Mouse (Mus musculus) cerebellum, adult 9-11 months (tissue): Measurements from ENCODE around the gene Nabp2.

Experiments used
- DNase-seq: peaks from one replicate; pipeline ENCODE4 v3.0.0; 2022

Nabp2 gene

GRCm38 (mm10) chr10:128411211-128412054 lies at the start of gene Nabp2, which contains the start of gene Rnf41:
TSS of gene Nabp2 (minus strand) at chr10:128411492.
TSS of gene Rnf41 (plus strand) at chr10:128411657.
- DNase-seq: peak; percentile 96

- peak; percentile 38 for DNase-seq
These were observed 49.0 kb upstream of the Nabp2 start for GRCm38 (mm10) chr10:128460270-128460630.

- peak; percentile 75 for DNase-seq
These were observed 48.3 kb upstream of the Nabp2 start for GRCm38 (mm10) chr10:128459409-128460269.

GRCm38 (mm10) chr10:128458719-128459408 lies 47.6 kb upstream of the Nabp2 start, which contains the start of gene Smarcc2:
TSS of gene Smarcc2 (plus strand) at chr10:128459248.
- peak; percentile 89 for DNase-seq

DNA sequence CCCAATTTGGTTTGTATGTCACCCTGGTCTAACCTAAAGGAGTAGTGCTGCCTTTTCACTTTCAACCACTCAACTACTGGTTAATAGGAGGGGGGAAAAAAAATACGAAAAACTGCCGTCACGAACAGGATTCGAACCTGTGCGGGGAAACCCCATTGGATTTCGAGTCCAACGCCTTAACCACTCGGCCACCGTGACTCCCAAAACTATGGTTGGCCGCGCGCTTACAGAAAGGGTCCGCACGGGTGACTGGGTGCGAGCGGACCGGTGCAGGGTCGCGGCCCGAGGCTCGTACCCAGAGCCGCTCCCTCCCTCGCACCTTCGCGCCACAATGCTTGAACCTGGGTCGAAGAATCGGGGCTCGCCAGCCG lies 47.0 kb upstream of the Nabp2 start:
- DNase-seq: no peak

DNA sequence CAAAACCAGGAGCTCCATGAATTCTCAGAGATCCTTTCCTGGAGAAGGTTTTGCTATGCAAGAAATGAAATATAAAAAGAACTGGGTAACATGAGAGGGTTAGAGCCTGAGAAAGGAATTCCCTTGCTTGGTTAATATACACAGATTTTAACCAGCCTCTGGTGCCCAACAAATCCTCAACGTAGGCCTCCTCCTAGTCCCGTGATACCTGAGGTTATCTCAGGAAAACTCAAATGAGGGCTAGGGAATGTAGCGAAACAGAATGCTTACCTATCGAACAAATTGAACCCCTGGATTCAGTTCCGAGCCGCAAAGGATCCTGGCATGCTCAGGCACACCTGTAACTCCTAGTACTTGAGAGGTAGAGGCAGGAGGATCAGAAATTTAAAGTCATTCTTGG lies 46.4 kb upstream of the Nabp2 start:
- DNase-seq: peak; percentile 39

GRCm38 (mm10) chr10:128455280-128455679 lies 44.0 kb upstream of the Nabp2 start:
- DNase-seq: peak; percentile 75

DNA sequence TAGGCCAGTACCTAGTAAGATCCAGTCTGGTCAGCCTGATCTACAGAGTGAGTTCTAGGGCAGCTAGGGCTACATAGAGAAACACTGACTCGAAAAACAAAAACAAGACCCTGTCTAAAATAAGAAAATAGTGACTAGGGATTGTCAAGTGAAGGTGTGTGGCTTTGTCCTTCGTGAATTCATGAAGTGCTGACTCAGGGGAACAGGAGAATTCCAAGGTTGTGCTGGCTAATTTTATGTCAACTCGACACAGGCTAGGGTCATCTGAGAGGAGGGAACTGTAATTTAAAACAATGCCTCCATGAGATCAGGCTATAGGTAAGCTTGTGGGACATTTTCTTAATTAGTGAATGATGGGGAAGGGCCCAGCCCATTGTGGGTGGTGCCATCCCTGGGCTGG lies 43.2 kb upstream of the Nabp2 start:
- DNase-seq: no peak

GRCm38 (mm10) chr10:128451014-128451413 lies 39.7 kb upstream of the Nabp2 start:
- DNase-seq: no peak

DNA sequence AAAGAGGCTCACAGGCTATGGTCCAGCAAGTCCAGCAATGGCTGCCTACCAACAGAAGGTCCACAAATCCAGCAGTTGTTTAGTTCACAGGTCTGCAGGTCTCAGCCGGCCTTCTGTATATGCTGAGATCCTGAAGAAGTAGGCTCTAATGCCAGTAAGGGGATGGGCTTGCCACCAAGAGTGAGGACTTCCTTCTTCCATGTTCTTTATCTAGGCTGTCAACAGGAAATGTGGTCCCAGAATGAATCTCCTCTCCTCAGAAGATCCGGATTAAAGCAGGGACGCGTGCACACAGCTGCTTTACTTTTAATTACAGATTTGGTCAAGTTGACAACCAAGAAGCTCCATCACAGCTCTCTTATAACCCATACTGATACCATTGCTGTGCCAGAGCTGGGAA lies 34.1 kb upstream of the Nabp2 start:
- no peak for DNase-seq

DNA sequence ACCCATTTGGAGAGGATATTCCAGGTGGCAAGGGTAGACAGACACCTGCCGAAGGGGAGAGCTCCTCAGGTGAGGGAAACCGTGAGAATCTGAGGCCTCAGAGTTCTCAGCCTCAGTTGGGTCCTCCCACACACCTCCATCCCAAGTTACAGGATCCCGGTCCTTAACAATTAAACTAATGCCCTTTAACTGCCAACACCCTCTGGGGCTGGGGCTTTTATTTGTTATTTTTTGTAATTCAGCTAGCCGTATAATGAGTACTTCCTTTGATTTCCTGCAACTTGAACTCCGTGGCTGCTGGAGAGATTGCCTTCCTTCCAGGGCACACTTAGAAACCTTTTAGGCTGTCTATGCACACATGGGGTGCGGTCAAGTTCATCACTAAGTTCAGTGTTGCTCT lies 33.1 kb upstream of the Nabp2 start:
- DNase-seq: no peak

DNA sequence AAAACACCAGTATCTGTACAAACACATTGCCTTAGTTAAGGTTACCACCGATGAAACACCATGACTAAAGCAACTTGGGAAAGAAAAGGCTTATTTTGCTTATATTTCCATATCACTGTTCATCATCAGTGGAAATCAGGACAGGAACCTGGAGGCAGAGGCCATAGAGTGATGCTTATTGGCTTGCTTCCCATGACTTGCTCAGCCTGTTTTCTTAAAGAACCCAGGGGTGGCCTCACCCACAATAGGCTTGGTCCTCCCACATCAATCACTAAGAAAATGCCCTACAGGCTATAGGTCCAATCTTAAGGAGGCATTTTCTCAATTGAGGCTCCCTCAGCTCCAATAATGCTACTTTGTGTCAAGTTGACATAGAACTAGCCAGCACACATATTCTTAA lies 31.4 kb upstream of the Nabp2 start:
- DNase-seq: no peak

DNA sequence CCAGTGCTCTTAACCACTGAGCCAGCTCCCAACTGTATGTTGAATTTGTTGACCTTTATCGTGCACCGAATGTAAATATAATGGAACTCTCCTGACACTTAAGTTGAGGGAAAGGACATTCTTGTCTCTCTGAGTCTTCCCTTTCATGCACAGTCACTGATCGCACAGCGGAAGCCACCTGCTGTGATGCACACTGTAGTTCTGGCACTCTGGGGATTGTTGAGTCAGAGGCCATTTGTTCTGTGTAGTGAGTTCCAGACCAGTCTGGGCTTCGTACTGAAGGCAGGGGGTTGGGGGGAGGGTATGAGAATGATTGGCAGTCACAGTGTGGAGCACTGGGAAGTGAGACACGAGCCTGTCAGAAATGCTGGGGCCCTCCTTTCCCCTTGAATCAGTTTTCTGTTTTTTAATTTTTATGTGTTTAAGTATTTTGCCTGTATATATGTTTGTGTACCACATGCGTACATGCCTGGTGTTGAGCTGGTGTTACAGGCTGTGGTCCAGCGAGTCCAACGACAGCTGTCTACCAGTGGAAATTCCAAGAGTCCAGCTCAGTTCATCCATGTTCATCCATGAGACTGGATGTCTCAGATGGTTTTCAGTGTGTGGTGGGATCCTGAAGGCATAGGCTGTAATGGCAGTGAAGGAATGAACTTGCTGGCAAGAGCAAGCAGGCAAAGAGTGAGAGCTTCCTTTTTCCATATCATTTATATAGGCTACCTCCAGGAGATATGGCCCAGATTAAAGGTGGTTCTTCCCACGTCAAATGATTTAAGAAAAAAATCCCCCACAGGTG lies 30.2 kb upstream of the Nabp2 start:
- no peak for DNase-seq

GRCm38 (mm10) chr10:128440407-128440806 lies 29.1 kb upstream of the Nabp2 start:
- peak; percentile 52 for DNase-seq

DNA sequence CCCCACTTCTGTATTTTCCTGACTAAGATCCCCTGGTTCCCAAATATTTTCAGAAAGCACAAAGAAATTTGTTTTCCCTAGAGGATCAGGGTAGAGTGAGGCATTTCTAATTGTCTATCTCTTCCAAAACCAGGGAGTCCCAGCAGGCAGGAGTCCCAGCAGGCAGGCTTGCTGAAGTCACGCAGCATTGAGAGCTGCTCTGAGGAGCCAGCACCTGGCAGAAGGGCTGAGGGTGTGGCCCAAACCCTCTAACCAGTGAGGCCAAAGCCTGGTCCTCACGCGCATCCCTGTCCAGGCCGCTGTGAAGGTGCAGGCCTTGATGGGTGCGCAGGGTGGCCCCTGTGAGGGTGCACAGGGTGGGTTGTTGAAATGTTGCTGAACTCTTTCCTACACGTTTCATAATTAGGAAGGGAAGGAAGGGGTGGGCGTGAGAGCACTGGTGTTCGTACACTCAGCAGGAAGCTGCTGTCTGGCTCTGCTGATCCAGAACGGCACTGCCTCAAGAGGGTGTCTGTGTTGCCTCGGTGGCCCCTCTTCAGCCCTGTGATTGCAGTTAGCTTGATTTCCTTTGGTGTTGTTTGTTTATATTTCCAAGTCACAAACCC lies 27.5 kb upstream of the Nabp2 start:
- no peak for DNase-seq

DNA sequence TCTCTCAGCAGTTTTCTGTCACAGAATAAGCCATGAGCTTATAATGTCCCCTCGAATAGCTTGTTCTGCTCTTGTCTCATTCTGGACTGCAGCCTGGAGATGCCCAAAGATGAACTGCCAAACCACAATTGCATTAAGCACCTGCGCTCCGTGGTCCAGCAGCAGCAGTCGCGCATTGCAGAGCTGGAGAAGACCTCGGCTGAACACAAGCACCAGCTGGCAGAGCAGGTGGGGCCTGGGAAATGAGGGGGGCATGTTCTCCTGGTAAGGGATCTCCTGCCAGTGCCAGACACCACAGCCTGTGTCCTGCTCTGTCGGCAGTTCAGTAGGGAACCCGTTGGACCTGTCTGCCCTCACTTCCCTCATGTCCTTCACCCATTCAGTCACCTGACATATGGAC lies 25.1 kb upstream of the Nabp2 start:
- DNase-seq: peak; percentile 82

GRCm38 (mm10) chr10:128435873-128436272 lies 24.6 kb upstream of the Nabp2 start:
- peak; percentile 63 for DNase-seq

DNA sequence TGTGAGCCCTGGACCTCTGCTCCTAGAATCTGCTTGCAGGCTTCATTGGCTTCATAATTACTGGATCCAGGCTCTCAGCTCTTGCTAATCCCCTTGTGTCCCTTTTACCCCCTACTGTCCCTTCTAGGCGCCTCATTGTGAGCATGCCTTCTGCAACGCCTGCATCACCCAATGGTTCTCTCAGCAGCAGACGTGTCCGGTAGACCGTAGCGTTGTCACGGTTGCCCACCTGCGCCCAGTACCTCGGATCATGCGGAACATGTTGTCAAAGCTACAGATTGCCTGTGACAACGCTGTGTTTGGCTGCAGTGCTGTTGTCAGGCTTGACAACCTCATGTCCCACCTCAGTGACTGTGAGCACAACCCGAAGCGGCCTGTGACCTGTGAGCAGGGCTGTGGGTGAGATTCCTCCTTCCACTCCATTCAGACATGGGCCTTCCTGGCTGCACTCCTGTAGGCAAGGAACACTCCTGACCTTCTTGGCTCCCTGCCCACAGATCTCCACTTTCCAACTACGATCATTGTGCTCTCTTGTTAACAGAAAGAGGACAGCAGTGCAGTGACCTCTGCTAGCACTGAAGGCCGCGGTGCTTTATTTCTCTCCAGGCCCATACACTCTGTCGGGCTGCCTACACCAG lies 24.0 kb upstream of the Nabp2 start:
- peak; percentile 79 for DNase-seq

DNA sequence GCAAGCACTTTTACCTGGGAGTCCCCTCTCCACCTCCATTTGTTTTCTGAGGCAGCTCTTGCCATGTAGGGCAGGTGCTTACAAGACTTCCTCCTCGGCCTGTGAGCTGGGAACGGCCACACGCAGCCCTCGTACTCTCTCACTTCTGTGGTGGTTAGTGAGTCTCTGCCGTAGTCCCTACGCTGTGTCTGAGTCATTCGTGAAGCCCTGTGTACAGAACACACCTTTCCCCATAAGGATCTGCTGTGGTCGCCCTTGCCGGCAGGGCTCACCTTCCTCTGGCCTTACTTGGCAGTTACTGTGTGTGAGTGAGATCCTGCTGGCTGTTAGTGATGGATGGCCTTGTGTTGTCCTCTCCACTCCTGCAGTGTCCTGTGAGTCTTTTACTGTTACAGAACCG lies 23.4 kb upstream of the Nabp2 start:
- DNase-seq: no peak

DNA sequence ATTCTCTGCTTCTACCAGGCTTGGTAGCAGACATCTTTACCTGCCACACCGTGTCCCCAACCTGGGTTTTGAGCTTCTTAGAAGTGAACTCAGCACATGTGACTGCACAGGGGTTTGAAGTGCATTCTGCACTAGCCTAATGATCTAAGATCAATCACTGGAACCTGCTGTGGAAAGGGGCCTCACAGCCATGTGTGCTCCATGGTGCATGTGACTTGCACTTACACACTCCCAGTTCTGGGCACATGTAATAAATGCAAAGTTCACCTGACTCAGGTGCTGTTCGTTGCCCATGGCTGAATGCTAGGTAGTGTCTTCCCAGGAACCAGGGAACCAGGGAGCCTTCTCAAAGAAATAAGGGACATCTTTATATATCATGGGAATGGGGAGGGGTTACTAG lies 22.1 kb upstream of the Nabp2 start:
- no peak for DNase-seq

GRCm38 (mm10) chr10:128429454-128429853 lies 18.2 kb upstream of the Nabp2 start:
- no peak for DNase-seq

DNA sequence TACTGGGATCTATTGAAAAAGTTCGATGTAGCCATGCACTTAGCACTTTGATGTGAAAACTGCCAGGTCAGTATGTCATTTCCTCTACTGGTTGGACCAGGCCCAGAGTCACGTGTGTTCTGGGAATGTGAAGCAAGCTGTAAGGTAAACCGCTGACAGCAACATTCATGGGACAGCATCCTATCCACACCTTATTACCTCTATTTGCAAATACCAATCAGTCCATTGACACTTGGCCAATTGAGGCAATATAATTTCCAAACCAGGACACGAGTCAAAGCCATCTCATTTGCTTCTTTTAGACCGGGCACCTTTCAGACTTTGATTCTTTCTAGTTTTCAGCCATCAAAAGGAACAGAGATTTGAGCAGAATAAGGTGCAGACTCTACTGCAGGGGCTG lies 17.8 kb upstream of the Nabp2 start:
- DNase-seq: no peak
